18 mouse cellular contexts compared by ENCODE assay signal in the genomic region with DNA sequence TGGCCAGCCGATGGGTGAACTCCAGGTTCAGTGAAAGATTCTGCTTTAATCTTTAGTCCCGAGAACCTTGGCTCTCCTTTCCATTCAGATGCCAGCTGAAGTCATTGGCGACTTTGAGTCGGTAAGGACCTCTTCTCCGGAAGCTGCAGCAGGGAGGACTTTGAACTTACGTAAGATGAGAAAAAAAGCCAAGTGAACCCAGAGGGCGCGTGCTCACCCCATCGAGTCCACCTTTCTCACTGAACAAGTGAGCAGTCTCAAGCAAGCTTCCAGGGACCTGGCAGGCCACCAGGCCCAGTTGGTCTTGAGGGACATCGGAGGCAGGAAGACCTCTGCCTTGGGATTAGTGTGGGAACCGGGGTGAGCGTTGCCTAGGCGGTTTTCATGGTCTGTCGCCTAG. TPM values are rescaled to one million over a fixed set of nuclear protein-coding genes. Genes with fewer than 3 reads are reported as not detected.
DNase-seq lines count a peak whose midpoint lies in the region; ATAC-seq and TF ChIP-seq lines count a peak whose summit lies in the region.
"Had no signal": no experiment of that assay in that cellular context is flagged by ENCODE, and none has a peak within 500 bp of the region (broad histone marks: within the 10 kb centered on the region; RNA-seq: fewer than 3 reads in every experiment).

No protein-coding gene starts in this region.

- peak overlapping the region; percentile 26; the same call in 1 of the 2 replicates for H3K27ac ChIP-seq in hindbrain, embryonic 10.5 days
- H3K27ac ChIP-seq in hindbrain, embryonic 12.5 days, result no peak overlapping the region
- H3K27ac ChIP-seq in kidney, adult 2 months (ENCODE audit: insufficient read depth, low read depth, low read length), result peak overlapping the region; percentile 87
- H3K27ac ChIP-seq: embryonic facial prominence, embryonic 12.5 days; gastrocnemius, adult 2 months; heart, embryonic 13.5 days; limb, embryonic 12.5 days; midbrain, embryonic 13.5 days had no signal

- no peak overlapping the region for H3K9ac ChIP-seq in hindbrain, embryonic 12.5 days
- H3K9ac ChIP-seq: embryonic facial prominence, embryonic 12.5 days; heart, embryonic 13.5 days; limb, embryonic 12.5 days; lung, embryonic 14.5 days; midbrain, embryonic 13.5 days had no signal

- no peak for TF ChIP-seq POLR2A in kidney, adult 2 months (IDR thresholded peaks at IDR 0.05; ENCODE audit: low read depth, low read length)

- no peak overlapping the region for H3K4me2 ChIP-seq in hindbrain, embryonic 12.5 days (replicated peaks)
- H3K4me2 ChIP-seq: embryonic facial prominence, embryonic 12.5 days; heart, embryonic 13.5 days; limb, embryonic 12.5 days; lung, embryonic 14.5 days; midbrain, embryonic 13.5 days had no signal

- H3K36me3 ChIP-seq in hindbrain, embryonic 10.5 days, result no peaks in the 10 kb centered on the region
- H3K36me3 ChIP-seq in hindbrain, embryonic 12.5 days, result no peaks in the 10 kb centered on the region
- no peaks in the 10 kb centered on the region for H3K36me3 ChIP-seq in kidney, adult 2 months (ENCODE audit: control insufficient read depth, insufficient read depth, low read length)
- H3K36me3 ChIP-seq: embryonic facial prominence, embryonic 12.5 days; heart, embryonic 13.5 days; limb, embryonic 12.5 days; midbrain, embryonic 13.5 days had no signal

- H3K27me3 ChIP-seq in hindbrain, embryonic 10.5 days (ENCODE audit: insufficient read depth, poor library complexity, severe bottlenecking), result no peaks in the 10 kb centered on the region
- H3K27me3 ChIP-seq in hindbrain, embryonic 12.5 days, result no peaks in the 10 kb centered on the region
- no peaks in the 10 kb centered on the region for H3K27me3 ChIP-seq in kidney, adult 2 months (replicated peaks; ENCODE audit: control insufficient read depth, insufficient read depth, low read length)
- H3K27me3 ChIP-seq: embryonic facial prominence, embryonic 12.5 days; heart, embryonic 13.5 days; limb, embryonic 12.5 days; midbrain, embryonic 13.5 days; Patski had no signal

- no peaks in the 10 kb centered on the region for H3K9me3 ChIP-seq in hindbrain, embryonic 10.5 days
- H3K9me3 ChIP-seq in hindbrain, embryonic 12.5 days (replicated peaks), result no peaks in the 10 kb centered on the region
- H3K9me3 ChIP-seq: embryonic facial prominence, embryonic 12.5 days; heart, embryonic 13.5 days; limb, embryonic 12.5 days; midbrain, embryonic 13.5 days had no signal

- no peak for DNase-seq in hindbrain, embryonic 10.5 days (ENCODE audit: low spot score)
- peak; percentile 26 for DNase-seq in adrenal gland, postnatal 25 days
- DNase-seq in kidney, adult 2 months, result peak; percentile 96
- peak; percentile 36 to 70 for DNase-seq in kidney, postnatal 4 days
- no peak for DNase-seq in layer of hippocampus, adult 9-10 months (ENCODE audit: low spot score)
- DNase-seq in T-cell, adult 2 months (ENCODE audit: low spot score), result no peak
- DNase-seq: B cell, adult 2 months; cerebellum, adult 8-10 months; gastrocnemius, adult 2 months; heart, postnatal 36 days; lung, embryonic 14.5 days; thymus, postnatal 4 days had no signal

- no peak for TF ChIP-seq CTCF in kidney, adult 2 months (conservative IDR thresholded peaks at IDR 0.05; ENCODE audit: insufficient read depth, insufficient read length, low read depth, low read length)

- H3K4me3 ChIP-seq in hindbrain, embryonic 10.5 days, result no peak overlapping the region
- H3K4me3 ChIP-seq in hindbrain, embryonic 12.5 days, result no peak overlapping the region
- no peak overlapping the region for H3K4me3 ChIP-seq in kidney, adult 2 months (ENCODE audit: insufficient read depth, low read depth, low read length)
- H3K4me3 ChIP-seq: embryonic facial prominence, embryonic 12.5 days; gastrocnemius, adult 2 months; heart, embryonic 13.5 days; limb, embryonic 12.5 days; midbrain, embryonic 13.5 days had no signal

- no peak for ATAC-seq in hindbrain, embryonic 12.5 days (ENCODE audit: low FRiP score)
- ATAC-seq: midbrain, embryonic 13.5 days; Patski had no signal

- WGBS in hindbrain, embryonic 10.5 days, result 86% methylated on average over 14 of the region's 14 CpGs
- 87% methylated on average over 14 of the region's 14 CpGs for WGBS in hindbrain, embryonic 12.5 days
- WGBS in kidney, adult 2 months, result 41% methylated on average over 14 of the region's 14 CpGs

- H3K4me1 ChIP-seq in hindbrain, embryonic 10.5 days (replicated peaks), result peaks cover 16% of the 10 kb centered on the region
- peaks cover 3% of the 10 kb centered on the region for H3K4me1 ChIP-seq in hindbrain, embryonic 12.5 days
- peaks cover 13% of the 10 kb centered on the region; the same call in 1 of the 2 replicates for H3K4me1 ChIP-seq in kidney, adult 2 months (ENCODE audit: control insufficient read depth, insufficient read depth, low read length)
- H3K4me1 ChIP-seq: limb, embryonic 12.5 days had no signal

RNA-seq across cellular contexts. Expression of a gene that starts 8.4 kb away (rescaled TPM):
- 63.4 and 73.4 TPM in 2 replicates for polyA plus RNA-seq in hindbrain, embryonic 10.5 days (2016; fragmentation: Nextera tagmentation; extraction: Ambion mirVana)
- polyA plus RNA-seq in hindbrain, embryonic 12.5 days (2016; fragmentation: Nextera tagmentation; extraction: Ambion mirVana), result 62.2 and 64.4 TPM in 2 replicates
- 88.5 and 93.5 TPM in 2 replicates for total RNA-seq in adrenal gland, postnatal 25 days (2021)
- 102 and 131 TPM in 2 replicates for polyA plus RNA-seq in kidney, adult 2 months (2012; rRNA removed)

RNA-seq across cellular contexts. Expression of a gene that starts 25.9 kb away (rescaled TPM):
- polyA plus RNA-seq in hindbrain, embryonic 10.5 days (2016; fragmentation: Nextera tagmentation; extraction: Ambion mirVana), result 46.9 and 53.8 TPM in 2 replicates
- polyA plus RNA-seq in hindbrain, embryonic 12.5 days (2016; fragmentation: Nextera tagmentation; extraction: Ambion mirVana), result 38.1 and 39.9 TPM in 2 replicates
- 18.4 and 37.3 TPM in 2 replicates for total RNA-seq in adrenal gland, postnatal 25 days (2021)
- 12.1 and 13.0 TPM in 2 replicates for polyA plus RNA-seq in kidney, adult 2 months (2012; rRNA removed)

RNA-seq across cellular contexts. Expression of a gene that starts 33.3 kb away (rescaled TPM):
- polyA plus RNA-seq in hindbrain, embryonic 10.5 days (2016; fragmentation: Nextera tagmentation; extraction: Ambion mirVana), result 19.2 and 21.0 TPM in 2 replicates
- 16.7 and 18.0 TPM in 2 replicates for polyA plus RNA-seq in hindbrain, embryonic 12.5 days (2016; fragmentation: Nextera tagmentation; extraction: Ambion mirVana)
- total RNA-seq in adrenal gland, postnatal 25 days (2021), result 17.5 and 25.9 TPM in 2 replicates
- polyA plus RNA-seq in kidney, adult 2 months (2012; rRNA removed), result 10.8 and 16.4 TPM in 2 replicates

Comparison
In these comparisons a context has a peak if more than half of its experiments do, and no peak if none do; other contexts are left out.
1. DNase-seq: peak in adrenal gland, postnatal 25 days (single experiment), kidney, adult 2 months (single experiment) and kidney, postnatal 4 days (2 of 2); none in hindbrain, embryonic 10.5 days (single experiment), layer of hippocampus, adult 9-10 months (single experiment) and T-cell, adult 2 months (single experiment).